Mouse (Mus musculus) hindbrain, postnatal 0 days (tissue): ENCODE results near the gene Snx12. TPM values are rescaled to one million over a fixed set of nuclear protein-coding genes. Genes with fewer than 3 reads are reported as not detected.
"Not testable (repeated sequence)": the region's sequence is repeated elsewhere in the genome, so short reads cannot be mapped to it uniquely, and the experiment has no call there.

Experiments
- ATAC-seq: fragments of 200-750 bp; cut with Nextera tagmentation; 2 replicates; pipeline ENCODE4 v1.8.0; 2017; ENCODE audit warnings: mild to moderate bottlenecking, moderate TSS enrichment, moderate library complexity
- DNase-seq: peaks from one replicate; pipeline ENCODE4 v3.0.0-alpha.2; 2015; ENCODE audit warnings: low spot score
- H3K27ac ChIP-seq: fragments of 300-500 bp; sonication (generic); 2 replicates; pipeline ENCODE4 v1.5.1; 2014; ENCODE audit warnings: mild to moderate bottlenecking
- H3K27me3 ChIP-seq: fragments of 300-500 bp; sonication (generic); 2 replicates; pipeline ENCODE4 v1.6.1; 2014; ENCODE audit warnings: low read length, mixed read lengths; ENCODE audit not compliant: insufficient read depth
- H3K36me3 ChIP-seq: fragments of 300-500 bp; sonication (generic); 2 replicates; pipeline ENCODE4 v1.6.1; 2014; ENCODE audit warnings: low read length, mixed read lengths; ENCODE audit not compliant: insufficient read depth
- H3K4me1 ChIP-seq: fragments of 300-500 bp; sonication (generic); 2 replicates; pipeline ENCODE4 v1.6.1; 2014; ENCODE audit warnings: antibody characterized with exemption, low read length, mixed read lengths; ENCODE audit not compliant: insufficient read depth
- H3K4me2 ChIP-seq: fragments of 300-500 bp; sonication (generic); 2 replicates; pipeline ENCODE4 v1.6.1; 2014; ENCODE audit warnings: low read depth, mild to moderate bottlenecking, low read length, moderate library complexity, mixed read lengths
- H3K4me3 ChIP-seq: fragments of 300-500 bp; sonication (generic); 2 replicates; pipeline ENCODE4 v1.5.1; 2014; ENCODE audit warnings: low read length
- H3K9ac ChIP-seq: fragments of 300-500 bp; sonication (generic); replicated peaks from 2 replicates; pipeline ENCODE4 v1.6.1; 2014; ENCODE audit warnings: mild to moderate bottlenecking, low read length, moderate library complexity, mixed read lengths
- H3K9me3 ChIP-seq: fragments of 300-500 bp; sonication (generic); 2 replicates; pipeline ENCODE4 v1.6.1; 2016; ENCODE audit warnings: low read length, mixed read lengths
- CTCF ChIP-seq: IDR thresholded peaks from 2 replicates; pipeline ENCODE4 v1.5.1; 2016; ENCODE audit warnings: antibody characterized with exemption, control low read depth, low read depth
- WGBS: fragments of 180-500 bp; shearing (Covaris S2); extraction: QIAGEN DNeasy Blood & Tissue Kit; methylation state at CpG from one replicate; pipeline ENCODE4 v1.1.7; 2014; 5-methylcytosine and 5-hydroxymethylcytosine counted together
- polyA plus RNA-seq: library from polyadenylated mRNA; unstranded; fragments of >200 nt; fragmentation: Nextera tagmentation; extraction: Ambion mirVana; gene quantifications from 2 replicates; pipeline ENCODE4 v1.2.1, GENCODE M21; 2015
- total RNA-seq: library from RNA; depleted of rRNA; stranded (reverse); fragments of >200 nt; gene quantifications from 2 replicates; pipeline ENCODE4 v1.2.3, GENCODE M21; 2014; rRNA removed

Snx12 gene
- total and polyA plus RNA-seq, 2 experiments from 2014 or later: 37.3 to 38.0 TPM

GRCm38 (mm10) chrX:101085920-101086319, 136.4 kb downstream of the Snx12 start, which contains the start of gene Slc7a3:
Gene Slc7a3 (minus strand): TSS chrX:101086020.
- Histone ChIP-seq H3K27ac (no peak within 1 kb of the TSS), H3K9ac (0 out of 2 replicates have a peak within 1 kb of the TSS, but pooled peaks have one; percentile 28), H3K36me3 (no peaks in the 10 kb centered on the region), H3K4me2 (peak within 1 kb of the TSS; percentile 59), H3K4me1 (no peaks in the 10 kb centered on the region), H3K27me3 (no peaks in the 10 kb centered on the region), H3K4me3 (peak within 1 kb of the TSS; percentile 37), H3K9me3 (no peaks in the 10 kb centered on the region)
- ATAC-seq (no peak), DNase-seq (peak; percentile 1)
- TF ChIP-seq CTCF: no peak
- 45% methylated on average over 11 of the region's 11 CpGs for WGBS

GRCm38 (mm10) chrX:101085211-101085610, 137.2 kb downstream of the Snx12 start:
- Histone ChIP-seq H3K4me2 (peak overlapping the region; percentile 59), H3K4me3 (peak overlapping the region; percentile 37)
- WGBS: 36% methylated on average over 6 of the region's 9 CpGs
- H3K36me3 ChIP-seq, H3K27ac ChIP-seq, H3K9ac ChIP-seq, H3K9me3 ChIP-seq, DNase-seq, H3K27me3 ChIP-seq, H3K4me1 ChIP-seq: not testable (repeated sequence)
- ATAC-seq: peak; percentile 59; the same call in 1 of the 2 replicates

GRCm38 (mm10) chrX:101084192-101084591, 138.2 kb downstream of the Snx12 start:
- DNase-seq (no peak), ATAC-seq (no peak)
- Histone ChIP-seq H3K9ac (no peak overlapping the region), H3K36me3 (no peaks in the 10 kb centered on the region), H3K4me2 (peak overlapping the region; percentile 59), H3K27ac (no peak overlapping the region), H3K4me1 (no peaks in the 10 kb centered on the region), H3K4me3 (0 out of 2 replicates have a peak overlapping the region, but pooled peaks have one; percentile 37), H3K27me3 (no peaks in the 10 kb centered on the region), H3K9me3 (no peaks in the 10 kb centered on the region)
- 67% methylated on average over 2 of the region's 2 CpGs for WGBS
- no peak for TF ChIP-seq CTCF

- no peak overlapping the region for H3K4me2 ChIP-seq
- TF ChIP-seq CTCF: no peak
Measured at GRCm38 (mm10) chrX:101065245-101065644, 157.1 kb downstream of the Snx12 start.

GRCm38 (mm10) chrX:101063503-101063902, 158.9 kb downstream of the Snx12 start:
- ATAC-seq (no peak), DNase-seq (peak; percentile 15)
- Histone ChIP-seq H3K36me3 (no peaks in the 10 kb centered on the region), H3K9me3 (no peaks in the 10 kb centered on the region), H3K9ac (no peak overlapping the region), H3K27me3 (no peaks in the 10 kb centered on the region), H3K27ac (no peak overlapping the region), H3K4me3 (no peak overlapping the region), H3K4me1 (no peaks in the 10 kb centered on the region), H3K4me2 (no peak overlapping the region)
- no peak for TF ChIP-seq CTCF
- WGBS: 47% methylated on average over 2 of the region's 2 CpGs

More at GRCm38 (mm10) chrX:101065245-101065644, 157.1 kb downstream of the Snx12 start:
- Histone ChIP-seq H3K4me3 (no peak overlapping the region), H3K27ac (no peak overlapping the region), H3K9ac (no peak overlapping the region), H3K36me3 (no peaks in the 10 kb centered on the region), H3K27me3 (no peaks in the 10 kb centered on the region), H3K9me3 (no peaks in the 10 kb centered on the region), H3K4me1 (no peaks in the 10 kb centered on the region)
- DNase-seq (no peak), ATAC-seq (no peak)
- WGBS: 75% methylated on average over 1 of the region's 1 CpGs

GRCm38 (mm10) chrX:101059541-101059940, 162.8 kb downstream of the Snx12 start, which contains the start of gene Tex11:
Gene Tex11 (minus strand): TSS chrX:101059667.
- no peaks in the 10 kb centered on the region for H3K27me3 ChIP-seq
- no peak for TF ChIP-seq CTCF
- WGBS: 90% methylated on average over 31 of the region's 31 CpGs
- H3K36me3 ChIP-seq: no peaks in the 10 kb centered on the region
- no peaks in the 10 kb centered on the region for H3K9me3 ChIP-seq
- no peak within 1 kb of the TSS for H3K27ac ChIP-seq
- H3K4me1 ChIP-seq: no peaks in the 10 kb centered on the region
- no peak within 1 kb of the TSS for H3K4me2 ChIP-seq
- ATAC-seq (no peak), DNase-seq (no peak)
- no peak within 1 kb of the TSS for H3K9ac ChIP-seq
- H3K4me3 ChIP-seq: no peak within 1 kb of the TSS

Other genes starting within 250 kb of the Snx12 start
- not detected in 2 replicates for gene Tex11, start 162.9 kb downstream of the Snx12 start, total RNA-seq
- 0.09 TPM in 1 of 2 replicates, not detected in the other for gene Tex11, start 162.9 kb downstream of the Snx12 start, polyA plus RNA-seq
- gene Slc7a3, start 136.5 kb downstream of the Snx12 start, total RNA-seq: 16.6 and 24.8 TPM in 2 replicates
- gene Slc7a3, start 136.5 kb downstream of the Snx12 start, polyA plus RNA-seq: 19.7 and 20.1 TPM in 2 replicates
- gene Foxo4, start 32.0 kb upstream of the Snx12 start, total RNA-seq: 16.9 and 21.4 TPM in 2 replicates
- gene Foxo4, start 32.0 kb upstream of the Snx12 start, polyA plus RNA-seq: 0.63 and 0.93 TPM in 2 replicates
- not detected in 2 replicates for gene Gm614, start 41.4 kb upstream of the Snx12 start, total RNA-seq
- gene Gm614, start 41.4 kb upstream of the Snx12 start, polyA plus RNA-seq: not detected in 2 replicates
- gene Il2rg, start 45.7 kb upstream of the Snx12 start, total RNA-seq: 1.7 and 2.7 TPM in 2 replicates
- gene Il2rg, start 45.7 kb upstream of the Snx12 start, polyA plus RNA-seq: 5.1 and 5.8 TPM in 2 replicates
- not detected in 2 replicates for gene Gm20489, start 46.5 kb upstream of the Snx12 start, total RNA-seq
- not detected in 2 replicates for gene Gm20489, start 46.5 kb upstream of the Snx12 start, polyA plus RNA-seq
- 50.0 and 64.9 TPM in 2 replicates for gene Med12, start 51.5 kb upstream of the Snx12 start, total RNA-seq
- gene Med12, start 51.5 kb upstream of the Snx12 start, polyA plus RNA-seq: 19.0 TPM in 2 replicates
- gene Nlgn3, start 76.6 kb upstream of the Snx12 start, total RNA-seq: 152 and 171 TPM in 2 replicates
- gene Nlgn3, start 76.6 kb upstream of the Snx12 start, polyA plus RNA-seq: 59.7 and 70.1 TPM in 2 replicates
- 0.68 and 4.0 TPM in 2 replicates for gene Gjb1, start 153.8 kb upstream of the Snx12 start, total RNA-seq
- gene Gjb1, start 153.8 kb upstream of the Snx12 start, polyA plus RNA-seq: 2.0 and 2.5 TPM in 2 replicates
- gene Zmym3, start 198.3 kb upstream of the Snx12 start, total RNA-seq: 169 and 208 TPM in 2 replicates
- 91.9 and 93.3 TPM in 2 replicates for gene Zmym3, start 198.3 kb upstream of the Snx12 start, polyA plus RNA-seq
- 201 and 220 TPM in 2 replicates for gene Nono, start 206.8 kb upstream of the Snx12 start, total RNA-seq
- 187 and 189 TPM in 2 replicates for gene Nono, start 206.8 kb upstream of the Snx12 start, polyA plus RNA-seq
- gene Itgb1bp2, start 226.5 kb upstream of the Snx12 start, total RNA-seq: 1.6 and 4.9 TPM in 2 replicates
- 0.58 and 1.1 TPM in 2 replicates for gene Itgb1bp2, start 226.5 kb upstream of the Snx12 start, polyA plus RNA-seq